Mouse (Mus musculus): Measurements from ENCODE around the gene Gm13277. TPM values are rescaled to one million over a fixed set of nuclear protein-coding genes. Genes with fewer than 3 reads are reported as not detected.

Gm13277 gene
- total and polyA plus RNA-seq, 3 experiments: not detected

Other genes starting within 250 kb of the Gm13277 start
Only the 20 nearest of the 31 such genes appear.
- gene Klhl9, start 66.2 kb upstream of the Gm13277 start, total RNA-seq (2012; rRNA removed): 40.0 and 42.2 TPM in 2 replicates
- 51.6 and 55.2 TPM in 2 replicates for gene Klhl9, start 66.2 kb upstream of the Gm13277 start, total RNA-seq (2014; rRNA removed)
- gene Klhl9, start 66.2 kb upstream of the Gm13277 start, polyA plus RNA-seq (2012; ENCODE audit: insufficient read length, low read depth): 16.1 and 19.1 TPM in 2 replicates
- gene Gm13271, start 33.8 kb upstream of the Gm13277 start, total RNA-seq (2012; rRNA removed): not detected in 2 replicates
- not detected in 2 replicates for gene Gm13271, start 33.8 kb upstream of the Gm13277 start, total RNA-seq (2014; rRNA removed)
- gene Gm13271, start 33.8 kb upstream of the Gm13277 start, polyA plus RNA-seq (2012; ENCODE audit: insufficient read length, low read depth): not detected in 2 replicates
- gene Gm13283, start 28.5 kb upstream of the Gm13277 start, total RNA-seq (2012; rRNA removed): not detected in 2 replicates
- not detected in 2 replicates for gene Gm13283, start 28.5 kb upstream of the Gm13277 start, total RNA-seq (2014; rRNA removed)
- not detected in 2 replicates for gene Gm13283, start 28.5 kb upstream of the Gm13277 start, polyA plus RNA-seq (2012; ENCODE audit: insufficient read length, low read depth)
- not detected in 2 replicates for gene Gm13290, start 14.8 kb upstream of the Gm13277 start, total RNA-seq (2012; rRNA removed)
- not detected in 2 replicates for gene Gm13290, start 14.8 kb upstream of the Gm13277 start, total RNA-seq (2014; rRNA removed)
- not detected in 2 replicates for gene Gm13290, start 14.8 kb upstream of the Gm13277 start, polyA plus RNA-seq (2012; ENCODE audit: insufficient read length, low read depth)
- gene Gm13289, start 11.7 kb upstream of the Gm13277 start, total RNA-seq (2012; rRNA removed): not detected in 2 replicates
- gene Gm13289, start 11.7 kb upstream of the Gm13277 start, total RNA-seq (2014; rRNA removed): not detected in 2 replicates
- gene Gm13289, start 11.7 kb upstream of the Gm13277 start, polyA plus RNA-seq (2012; ENCODE audit: insufficient read length, low read depth): not detected in 2 replicates
- not detected in 2 replicates for gene Gm13272, start 8.8 kb upstream of the Gm13277 start, total RNA-seq (2012; rRNA removed)
- not detected in 2 replicates for gene Gm13272, start 8.8 kb upstream of the Gm13277 start, total RNA-seq (2014; rRNA removed)
- gene Gm13272, start 8.8 kb upstream of the Gm13277 start, polyA plus RNA-seq (2012; ENCODE audit: insufficient read length, low read depth): not detected in 2 replicates
- gene Ifnz, start 6.5 kb upstream of the Gm13277 start, total RNA-seq (2012; rRNA removed): not detected in 2 replicates
- not detected in 2 replicates for gene Ifnz, start 6.5 kb upstream of the Gm13277 start, total RNA-seq (2014; rRNA removed)
- gene Ifnz, start 6.5 kb upstream of the Gm13277 start, polyA plus RNA-seq (2012; ENCODE audit: insufficient read length, low read depth): not detected in 2 replicates
- not detected in 2 replicates for gene Gm13276, start 2.9 kb upstream of the Gm13277 start, total RNA-seq (2012; rRNA removed)
- not detected in 2 replicates for gene Gm13276, start 2.9 kb upstream of the Gm13277 start, total RNA-seq (2014; rRNA removed)
- not detected in 2 replicates for gene Gm13276, start 2.9 kb upstream of the Gm13277 start, polyA plus RNA-seq (2012; ENCODE audit: insufficient read length, low read depth)
- not detected in 2 replicates for gene Gm13278, start 2.9 kb downstream of the Gm13277 start, total RNA-seq (2012; rRNA removed)
- gene Gm13278, start 2.9 kb downstream of the Gm13277 start, total RNA-seq (2014; rRNA removed): not detected in 2 replicates
- not detected in 2 replicates for gene Gm13278, start 2.9 kb downstream of the Gm13277 start, polyA plus RNA-seq (2012; ENCODE audit: insufficient read length, low read depth)
- not detected in 2 replicates for gene Gm13275, start 5.9 kb downstream of the Gm13277 start, total RNA-seq (2012; rRNA removed)
- gene Gm13275, start 5.9 kb downstream of the Gm13277 start, total RNA-seq (2014; rRNA removed): not detected in 2 replicates
- gene Gm13275, start 5.9 kb downstream of the Gm13277 start, polyA plus RNA-seq (2012; ENCODE audit: insufficient read length, low read depth): not detected in 2 replicates
- not detected in 2 replicates for gene Gm13279, start 8.8 kb downstream of the Gm13277 start, total RNA-seq (2012; rRNA removed)
- not detected in 2 replicates for gene Gm13279, start 8.8 kb downstream of the Gm13277 start, total RNA-seq (2014; rRNA removed)
- not detected in 2 replicates for gene Gm13279, start 8.8 kb downstream of the Gm13277 start, polyA plus RNA-seq (2012; ENCODE audit: insufficient read length, low read depth)
- gene Gm13285, start 11.0 kb downstream of the Gm13277 start, total RNA-seq (2012; rRNA removed): not detected in 2 replicates
- gene Gm13285, start 11.0 kb downstream of the Gm13277 start, total RNA-seq (2014; rRNA removed): not detected in 2 replicates
- gene Gm13285, start 11.0 kb downstream of the Gm13277 start, polyA plus RNA-seq (2012; ENCODE audit: insufficient read length, low read depth): not detected in 2 replicates
- gene Gm13287, start 14.6 kb downstream of the Gm13277 start, total RNA-seq (2012; rRNA removed): not detected in 2 replicates
- gene Gm13287, start 14.6 kb downstream of the Gm13277 start, total RNA-seq (2014; rRNA removed): not detected in 2 replicates
- not detected in 2 replicates for gene Gm13287, start 14.6 kb downstream of the Gm13277 start, polyA plus RNA-seq (2012; ENCODE audit: insufficient read length, low read depth)
- gene Gm13288, start 16.9 kb downstream of the Gm13277 start, total RNA-seq (2012; rRNA removed): not detected in 2 replicates
- gene Gm13288, start 16.9 kb downstream of the Gm13277 start, total RNA-seq (2014; rRNA removed): not detected in 2 replicates
- not detected in 2 replicates for gene Gm13288, start 16.9 kb downstream of the Gm13277 start, polyA plus RNA-seq (2012; ENCODE audit: insufficient read length, low read depth)
- not detected in 2 replicates for gene Ifna7, start 27.6 kb downstream of the Gm13277 start, total RNA-seq (2012; rRNA removed)
- gene Ifna7, start 27.6 kb downstream of the Gm13277 start, total RNA-seq (2014; rRNA removed): not detected in 2 replicates
- not detected in 2 replicates for gene Ifna7, start 27.6 kb downstream of the Gm13277 start, polyA plus RNA-seq (2012; ENCODE audit: insufficient read length, low read depth)
- gene Ifna11, start 31.3 kb downstream of the Gm13277 start, total RNA-seq (2012; rRNA removed): not detected in 2 replicates
- not detected in 2 replicates for gene Ifna11, start 31.3 kb downstream of the Gm13277 start, total RNA-seq (2014; rRNA removed)
- gene Ifna11, start 31.3 kb downstream of the Gm13277 start, polyA plus RNA-seq (2012; ENCODE audit: insufficient read length, low read depth): not detected in 2 replicates
- gene Ifna6, start 38.8 kb downstream of the Gm13277 start, total RNA-seq (2012; rRNA removed): not detected in 2 replicates
- gene Ifna6, start 38.8 kb downstream of the Gm13277 start, total RNA-seq (2014; rRNA removed): not detected in 2 replicates
- not detected in 2 replicates for gene Ifna6, start 38.8 kb downstream of the Gm13277 start, polyA plus RNA-seq (2012; ENCODE audit: insufficient read length, low read depth)
- gene Ifna5, start 46.9 kb downstream of the Gm13277 start, total RNA-seq (2012; rRNA removed): not detected in 2 replicates
- gene Ifna5, start 46.9 kb downstream of the Gm13277 start, total RNA-seq (2014; rRNA removed): not detected in 2 replicates
- gene Ifna5, start 46.9 kb downstream of the Gm13277 start, polyA plus RNA-seq (2012; ENCODE audit: insufficient read length, low read depth): not detected in 2 replicates
- gene Ifna4, start 53.2 kb downstream of the Gm13277 start, total RNA-seq (2012; rRNA removed): not detected in 2 replicates
- gene Ifna4, start 53.2 kb downstream of the Gm13277 start, total RNA-seq (2014; rRNA removed): not detected in 2 replicates
- not detected in 2 replicates for gene Ifna4, start 53.2 kb downstream of the Gm13277 start, polyA plus RNA-seq (2012; ENCODE audit: insufficient read length, low read depth)
- gene Ifna1, start 61.5 kb downstream of the Gm13277 start, total RNA-seq (2012; rRNA removed): not detected in 2 replicates
- gene Ifna1, start 61.5 kb downstream of the Gm13277 start, total RNA-seq (2014; rRNA removed): not detected in 2 replicates
- not detected in 2 replicates for gene Ifna1, start 61.5 kb downstream of the Gm13277 start, polyA plus RNA-seq (2012; ENCODE audit: insufficient read length, low read depth)

Measured in CH12.LX (cell line).